Mouse (Mus musculus): Measurements from ENCODE around the gene Syngr1.

Syngr1 gene

DNA sequence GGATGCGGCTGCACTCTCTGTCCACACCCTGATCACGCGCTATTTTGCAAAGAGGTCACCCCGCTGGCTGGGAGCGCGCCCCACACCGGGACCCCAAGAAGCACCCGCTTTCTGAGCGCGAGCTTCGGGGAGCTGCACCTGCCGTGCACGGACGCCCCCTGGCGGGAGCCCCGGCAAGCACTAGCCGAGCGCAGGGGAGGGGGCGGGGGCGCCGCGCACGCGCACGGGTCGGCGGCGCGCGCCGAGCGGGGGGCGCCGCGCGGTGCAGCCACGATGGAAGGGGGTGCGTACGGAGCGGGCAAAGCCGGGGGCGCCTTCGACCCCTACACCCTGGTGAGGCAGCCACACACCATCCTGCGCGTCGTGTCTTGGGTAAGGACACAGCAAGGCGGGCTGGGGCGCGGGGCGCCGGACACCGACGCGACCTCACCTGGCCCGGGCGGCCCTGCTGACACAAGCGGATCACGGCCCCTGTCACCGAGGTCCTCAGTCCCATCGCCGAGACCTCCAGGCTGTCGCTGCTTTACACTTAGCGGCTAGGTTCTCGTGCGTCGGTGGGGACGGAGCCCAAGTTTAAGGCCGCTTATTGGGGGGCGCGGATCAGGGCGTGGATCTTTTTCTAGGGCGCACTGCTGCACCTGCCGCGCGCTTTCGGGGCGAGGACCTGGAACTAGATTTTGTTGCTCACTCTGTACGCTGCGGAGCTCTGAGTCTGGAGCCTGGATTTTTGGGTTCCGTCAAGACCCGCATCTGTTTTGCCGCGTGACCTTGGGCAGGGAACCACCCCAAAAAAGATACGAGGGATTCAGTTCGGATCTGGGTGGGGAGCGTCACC lies at the start of gene Syngr1, which contains the start of gene Rpl3:
Syngr1 (plus strand) TSS at position 214 of the 835 bp plus-strand sequence.
Rpl3 (minus strand) TSS at position 748 of the 835 bp plus-strand sequence.
- in situ Hi-C loops (cut with MboI, MseI), result loop anchor here in 1 of 2 experiments (5.0 kb wide), 1 partner anchor 36 kb away; no protein-coding TSS in a partner anchor

DNA sequence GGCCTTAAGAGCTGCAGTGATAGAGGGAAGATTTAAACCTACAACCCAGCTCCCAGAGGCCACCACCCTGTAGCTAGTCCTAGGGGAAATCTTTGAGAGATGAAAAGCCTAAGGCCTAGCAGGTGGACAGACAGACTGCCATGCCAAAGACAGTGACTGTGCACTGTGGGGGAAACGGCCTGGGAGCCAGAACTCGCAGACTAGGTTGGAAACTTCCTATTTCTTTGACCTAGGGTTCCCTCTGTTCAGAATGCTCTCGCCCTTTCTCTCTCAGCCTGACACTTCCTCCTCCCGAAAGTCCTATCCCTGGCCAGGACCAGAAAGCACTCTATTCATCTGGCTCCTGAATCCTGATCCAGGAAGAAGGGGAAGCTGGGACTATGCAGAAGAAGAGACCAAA lies 49.0 kb upstream of the Syngr1 start:
- in situ Hi-C loops (cut with MboI, MseI), result loop anchor here in 1 of 2 experiments (25.0 kb wide), 1 partner anchor 1455 kb away; the partner anchor contains the start of gene Cyth4

DNA sequence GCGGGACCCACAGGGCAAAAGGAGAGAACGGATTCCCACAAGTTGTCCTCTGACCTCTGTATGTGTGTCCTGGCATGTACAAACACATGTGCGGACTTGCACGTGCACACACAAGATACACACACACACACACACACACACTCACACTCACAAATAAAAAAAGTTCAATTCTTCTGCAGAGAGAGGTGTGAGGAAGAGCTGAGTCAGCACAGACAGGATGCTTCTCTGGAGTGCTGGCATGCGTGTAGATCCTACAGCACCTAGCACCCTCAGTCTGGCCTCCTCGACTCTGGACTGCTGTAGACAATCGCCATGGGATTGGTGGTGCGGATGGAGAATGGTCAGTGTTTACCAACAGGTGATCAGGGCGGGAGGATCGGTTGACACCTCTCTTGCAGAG lies 46.9 kb upstream of the Syngr1 start:
- in situ Hi-C loops (cut with MboI, MseI), result loop anchor here in 1 of 2 experiments (25.0 kb wide), 1 partner anchor 1457 kb away; the partner anchor contains the start of gene Cyth4

- in situ Hi-C loops (cut with MboI, MseI), result loop anchor here in 1 of 2 experiments (25.0 kb wide), 1 partner anchor 1458 kb away; the partner anchor contains the start of gene Cyth4
These were observed 45.4 kb upstream of the Syngr1 start for GRCm38 (mm10) chr15:80045749-80046148.

DNA sequence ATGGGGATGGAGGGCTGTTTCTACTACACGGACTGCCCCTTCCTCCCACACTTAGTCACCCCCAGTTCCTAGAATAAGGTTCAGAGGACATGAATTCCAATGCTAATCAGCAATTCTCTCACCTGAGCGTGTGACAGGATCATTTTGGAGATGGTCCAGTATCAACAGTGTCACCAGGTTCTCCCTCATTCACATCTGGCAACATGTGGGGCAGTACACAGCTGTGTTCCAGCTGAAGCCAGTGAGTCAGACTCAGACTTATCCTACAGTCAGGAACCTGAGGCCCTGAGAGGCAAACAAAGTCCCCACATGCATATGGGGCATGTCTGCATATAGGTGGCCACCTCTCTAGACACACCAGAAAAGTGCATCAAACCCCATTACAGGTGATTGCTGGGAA lies 43.9 kb upstream of the Syngr1 start:
- in situ Hi-C loops (cut with MboI, MseI), result loop anchor here in 1 of 2 experiments (25.0 kb wide), 1 partner anchor 1460 kb away; the partner anchor contains the start of gene Cyth4

DNA sequence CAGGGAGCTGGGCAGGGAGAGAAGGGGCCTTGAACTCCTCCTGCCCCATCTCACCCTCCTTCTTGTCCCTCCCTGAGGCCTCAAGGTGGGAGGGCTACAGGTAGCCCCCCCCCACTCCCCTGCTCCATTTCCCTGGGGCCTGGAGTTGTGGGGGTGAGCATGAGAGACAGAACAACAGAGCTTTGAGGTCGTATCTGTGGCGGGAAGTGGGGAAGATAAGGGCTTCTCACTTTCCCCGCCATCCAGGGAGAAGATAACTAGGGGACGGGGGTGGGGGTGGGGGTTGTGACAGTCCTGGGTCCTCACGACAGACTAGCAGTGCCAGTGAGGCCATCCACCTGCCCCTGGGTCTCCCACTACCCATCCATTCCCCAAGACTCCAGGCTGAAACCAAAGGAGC lies 43.2 kb upstream of the Syngr1 start:
- in situ Hi-C loops (cut with MboI, MseI), result loop anchor here in 1 of 2 experiments (25.0 kb wide), 1 partner anchor 1461 kb away; the partner anchor contains the start of gene Cyth4

DNA sequence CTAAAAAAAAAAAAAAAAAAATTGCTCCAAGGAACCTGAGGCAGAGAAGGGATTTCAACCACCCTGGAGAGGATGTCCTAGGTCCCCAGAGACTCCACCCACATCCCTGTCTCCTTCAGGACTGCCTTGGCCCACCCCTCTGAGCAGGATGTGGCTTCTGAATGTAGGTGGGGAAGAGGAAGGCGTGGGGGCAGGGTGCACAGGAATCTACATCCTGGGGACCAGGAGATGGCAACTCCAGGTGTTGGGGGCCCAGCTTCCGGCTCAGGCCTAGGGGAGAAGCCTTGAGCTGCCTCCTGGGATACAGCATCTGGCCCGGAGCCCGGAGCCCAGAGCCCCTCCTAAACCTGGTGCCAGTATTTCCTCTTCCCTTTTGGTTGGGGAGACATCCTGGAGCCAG lies 41.0 kb upstream of the Syngr1 start:
- in situ Hi-C loops (cut with MboI, MseI), result no loop called here

- in situ Hi-C loops (cut with MboI, MseI), result no loop called here
These were observed 39.9 kb upstream of the Syngr1 start for GRCm38 (mm10) chr15:80051092-80051761.

DNA sequence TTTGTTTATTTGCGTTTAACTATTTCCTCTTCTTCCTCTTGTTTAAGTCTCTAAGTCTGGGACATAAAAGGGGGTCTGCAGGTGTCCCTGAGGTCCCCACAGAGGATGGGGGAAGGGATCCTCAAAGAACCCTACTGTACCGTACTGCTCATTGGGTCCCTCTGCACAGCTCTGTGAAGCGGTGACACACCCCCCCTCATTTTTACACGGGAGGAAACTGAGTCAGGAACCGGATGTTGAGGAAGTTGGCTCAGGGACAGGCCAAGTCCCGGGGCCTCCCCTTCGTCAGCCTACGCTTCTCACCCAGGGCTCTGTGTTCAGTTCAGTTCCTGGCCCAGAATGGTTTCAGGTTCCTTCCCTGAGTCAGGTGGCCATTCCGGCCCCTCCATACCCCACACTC lies 39.4 kb upstream of the Syngr1 start:
- in situ Hi-C loops (cut with MboI, MseI), result no loop called here

DNA sequence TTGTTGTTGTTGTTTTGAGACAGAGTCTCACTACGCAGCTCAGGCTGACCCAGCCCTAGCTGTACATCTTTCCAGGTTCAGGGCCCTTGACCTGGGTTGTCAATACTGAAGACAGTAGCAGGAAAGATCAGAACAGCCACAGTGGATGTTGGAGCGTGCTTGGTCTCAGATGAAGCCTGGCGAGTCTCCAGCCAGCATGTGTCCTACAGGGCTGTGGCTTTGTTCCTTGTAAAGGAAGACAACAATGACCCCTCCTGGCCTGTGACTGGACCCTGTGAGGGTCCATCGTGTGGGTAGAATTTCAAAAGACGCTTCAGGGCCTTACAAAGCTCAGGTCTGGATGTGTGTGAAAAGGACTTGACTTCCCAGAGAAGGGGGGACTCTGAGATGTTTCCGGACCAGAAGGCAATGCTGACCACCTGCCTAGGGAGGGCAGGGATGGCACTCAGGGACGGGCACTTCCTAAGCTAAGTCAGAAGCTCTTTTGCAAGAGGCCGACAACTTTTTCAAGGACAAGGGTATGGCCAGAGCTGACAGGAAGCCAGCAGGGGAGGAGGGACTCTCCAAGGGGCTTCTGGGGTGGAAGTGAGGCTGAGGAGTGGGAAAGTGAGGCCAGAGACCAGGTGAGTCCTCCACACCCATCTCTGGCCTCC lies 37.6 kb upstream of the Syngr1 start:
- in situ Hi-C loops (cut with MboI, MseI), result no loop called here

DNA sequence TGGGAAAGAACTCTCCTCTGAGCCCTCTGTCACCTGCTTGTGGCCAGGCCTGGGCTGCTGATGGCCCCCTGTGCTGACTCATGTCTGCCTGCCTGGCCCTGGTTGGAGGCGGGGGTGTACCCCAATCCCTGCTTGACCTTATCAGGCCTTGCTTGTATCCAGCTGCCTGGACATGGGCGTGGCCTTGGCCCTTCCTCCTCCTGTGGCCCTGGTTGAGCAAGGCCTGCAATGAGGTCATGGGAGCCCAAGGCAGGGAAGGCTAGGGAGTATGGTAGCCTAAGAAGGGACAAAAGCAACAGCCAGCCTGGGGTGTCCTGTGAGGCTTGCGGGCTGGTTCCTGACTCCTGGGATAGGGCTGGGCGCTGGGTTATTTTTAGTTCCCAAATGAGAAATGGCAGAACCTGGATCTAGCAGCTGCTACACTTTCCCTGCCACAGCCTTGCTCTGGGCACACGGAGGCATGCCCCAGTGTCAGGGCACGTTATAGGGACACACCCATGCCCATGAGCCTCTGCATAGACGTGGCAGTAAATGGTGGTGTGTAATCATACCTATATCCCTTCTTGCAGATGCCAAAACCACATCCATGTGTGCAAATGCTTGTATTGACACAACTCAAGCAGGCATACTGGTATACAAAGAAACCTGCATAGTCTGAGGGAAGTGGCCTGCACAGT lies 37.0 kb upstream of the Syngr1 start:
- in situ Hi-C loops (cut with MboI, MseI), result no loop called here

GRCm38 (mm10) chr15:80058151-80058550 lies 33.0 kb upstream of the Syngr1 start:
- in situ Hi-C loops (cut with MboI, MseI), result no loop called here

DNA sequence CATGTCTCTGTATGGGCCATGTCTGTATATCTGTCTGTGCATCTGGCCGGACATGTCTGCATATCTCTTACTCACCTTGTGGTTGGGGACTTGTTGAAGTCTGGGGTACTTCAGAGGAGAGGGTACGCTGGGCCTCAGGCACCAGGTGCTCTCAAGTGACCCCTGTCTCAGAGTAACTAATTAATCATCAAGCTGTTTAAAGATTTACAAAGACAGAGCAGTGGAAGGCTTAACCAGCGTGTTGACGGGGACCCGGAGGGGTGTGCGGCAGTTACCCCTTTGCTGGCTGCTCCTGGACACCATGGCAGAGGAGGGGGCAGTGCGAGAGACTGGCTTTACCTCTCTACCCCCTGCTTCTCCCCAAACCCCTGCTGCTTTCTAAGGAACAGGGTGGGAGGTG lies 31.5 kb upstream of the Syngr1 start:
- in situ Hi-C loops (cut with MboI, MseI), result loop anchor here (5.0 to 10.0 kb wide), 3 partner anchors 37 to 245 kb away; no protein-coding TSS in a partner anchor

DNA sequence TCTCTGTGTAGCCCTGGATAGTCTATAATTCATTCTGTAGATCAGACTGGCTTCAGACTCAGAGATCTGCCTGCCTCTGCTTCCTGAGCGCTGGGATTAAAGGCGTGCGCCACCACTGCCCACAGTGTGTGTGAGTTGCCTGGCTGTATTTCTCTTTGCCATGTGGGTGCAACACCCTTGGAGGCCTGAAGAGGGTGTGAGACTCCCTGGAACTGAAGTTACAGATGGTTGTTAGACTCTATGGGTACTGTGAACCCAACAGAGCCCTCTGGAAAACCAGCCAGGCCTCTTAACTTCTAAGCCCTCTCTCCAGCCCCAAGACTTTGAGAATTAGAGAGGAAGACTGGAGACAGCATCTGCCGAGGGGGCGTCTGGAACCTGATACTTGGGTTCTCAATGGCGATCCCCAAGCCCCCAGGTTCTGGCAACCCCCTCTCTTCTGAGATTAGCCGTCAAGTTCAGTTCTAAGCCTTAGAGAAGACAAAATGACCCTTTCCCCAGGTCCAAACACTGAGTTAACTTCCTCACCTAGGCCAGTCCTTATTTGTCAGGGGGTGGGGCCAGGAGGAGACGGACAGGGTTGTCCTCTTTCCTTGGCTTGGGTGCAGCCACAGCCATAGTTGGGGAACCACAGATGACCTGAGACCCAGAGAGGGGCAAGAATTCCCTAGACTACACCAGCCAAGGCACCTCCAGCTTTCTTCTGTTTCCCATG lies 30.6 kb upstream of the Syngr1 start:
- in situ Hi-C loops (cut with MboI, MseI), result loop anchor here (5.0 to 10.0 kb wide), 3 partner anchors 38 to 246 kb away; no protein-coding TSS in a partner anchor

DNA sequence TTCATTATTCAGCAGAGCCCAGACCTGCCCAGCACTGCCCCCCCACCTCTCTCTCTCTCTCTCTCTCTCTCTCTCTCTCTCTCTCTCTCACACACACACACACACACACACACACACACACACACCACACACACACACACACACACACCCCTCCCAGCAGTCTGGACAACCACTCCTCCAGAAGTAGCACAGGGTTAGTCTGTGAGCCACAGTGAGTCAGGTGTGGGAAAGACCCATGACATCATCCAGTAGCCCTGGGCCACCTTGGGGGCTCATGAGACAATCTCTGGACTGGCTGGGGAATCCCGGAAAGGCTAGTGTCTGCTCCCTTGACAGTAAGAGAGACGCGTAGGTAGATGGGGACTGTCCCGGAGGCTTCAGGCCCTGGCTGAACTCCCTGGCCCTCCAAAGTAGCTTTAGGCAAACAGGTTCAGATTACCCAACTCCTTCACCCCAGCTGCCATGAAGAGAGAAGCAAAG lies 30.0 kb upstream of the Syngr1 start:
- in situ Hi-C loops (cut with MboI, MseI), result loop anchor here (5.0 to 10.0 kb wide), 3 partner anchors 39 to 246 kb away; no protein-coding TSS in a partner anchor

DNA sequence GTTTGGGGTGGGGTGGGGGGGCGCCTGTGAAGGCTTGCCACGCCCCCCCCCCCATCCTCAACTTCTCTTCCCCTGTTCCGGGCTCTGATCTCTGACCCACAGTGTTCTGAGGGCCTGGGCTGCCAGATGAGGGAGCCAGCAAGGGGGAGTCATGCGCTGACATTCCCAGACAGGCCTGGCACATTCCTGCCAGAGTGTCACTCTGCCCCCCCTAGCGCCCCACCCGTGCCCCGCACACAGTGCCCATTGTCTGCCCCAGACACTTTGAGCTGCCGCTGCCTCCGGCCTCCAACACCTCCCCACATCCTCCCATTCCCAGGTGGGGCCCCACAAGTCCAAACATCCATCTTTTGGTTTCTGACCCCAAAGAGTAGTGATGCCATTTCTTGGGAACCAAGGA lies 28.8 kb upstream of the Syngr1 start:
- in situ Hi-C loops (cut with MboI, MseI), result loop anchor here (5.0 to 10.0 kb wide), 3 partner anchors 40 to 248 kb away; no protein-coding TSS in a partner anchor

GRCm38 (mm10) chr15:80062821-80063220 lies 28.3 kb upstream of the Syngr1 start:
- in situ Hi-C loops (cut with MboI, MseI), result loop anchor here (5.0 to 10.0 kb wide), 3 partner anchors 41 to 248 kb away; no protein-coding TSS in a partner anchor

- in situ Hi-C loops (cut with MboI, MseI), result loop anchor here (5.0 to 10.0 kb wide), 3 partner anchors 43 to 250 kb away; no protein-coding TSS in a partner anchor
These were observed 26.2 kb upstream of the Syngr1 start for GRCm38 (mm10) chr15:80064965-80065364.

DNA sequence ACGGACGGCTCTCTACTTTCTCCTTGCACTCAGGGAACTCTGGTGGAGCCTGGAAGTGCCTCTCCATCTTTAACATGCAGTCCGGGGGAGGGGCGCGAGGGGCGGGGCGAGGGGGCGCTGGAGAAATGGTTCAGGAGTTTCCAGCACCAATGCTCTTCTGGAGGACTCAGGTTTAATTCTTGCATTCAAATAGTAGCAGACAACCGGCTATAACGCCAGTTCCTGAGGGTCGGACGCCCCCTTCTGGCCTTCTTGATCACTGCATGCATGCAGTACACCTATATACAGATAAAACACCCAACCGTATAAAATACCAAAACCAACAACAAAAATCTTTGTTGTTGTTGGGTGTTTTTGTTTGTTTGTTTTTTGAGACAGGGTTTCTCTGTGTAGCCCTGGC lies 25.7 kb upstream of the Syngr1 start:
- in situ Hi-C loops (cut with MboI, MseI), result loop anchor here in 1 of 2 experiments (10.0 kb wide), 1 partner anchor 251 kb away; no protein-coding TSS in a partner anchor

GRCm38 (mm10) chr15:80066538-80066937 lies 24.6 kb upstream of the Syngr1 start:
- in situ Hi-C loops (cut with MboI, MseI), result loop anchor here in 1 of 2 experiments (10.0 kb wide), 1 partner anchor 252 kb away; no protein-coding TSS in a partner anchor
